Mouse (Mus musculus) brain, embryonic 14.5 days (tissue): ENCODE data around the gene Schip1.

ENCODE experiments used
- CTCF ChIP-seq: fragments of 200-500 bp; IDR thresholded peaks from 2 replicates; pipeline ENCODE4 v1.5.1; 2012; ENCODE audit warnings: inconsistent platforms, mild to moderate bottlenecking, moderate library complexity, borderline replicate concordance; ENCODE audit not compliant: insufficient read depth, insufficient read length; ENCODE audit errors: extremely low read depth
- POLR2A ChIP-seq: fragments of 200-500 bp; IDR thresholded peaks from 2 replicates; pipeline ENCODE4 v1.6.1; 2012; ENCODE audit warnings: mild to moderate bottlenecking, inconsistent platforms, borderline replicate concordance; ENCODE audit not compliant: poor library complexity, insufficient read depth, insufficient read length, severe bottlenecking; ENCODE audit errors: extremely low read depth

- no peak for TF ChIP-seq CTCF
- TF ChIP-seq POLR2A: no peak
These were observed 538.3 kb downstream of the Schip1 start for GRCm38 (mm10) chr3:68602891-68603290.
